Mouse (Mus musculus) bone marrow macrophage, adult 2 months (primary cell): ENCODE measurements around the gene Gm10203.

ENCODE experiments used
- CTCF ChIP-seq: IDR thresholded peaks from 2 replicates; pipeline ENCODE4 v1.5.1; 2012; ENCODE audit warnings: low read depth, mild to moderate bottlenecking, low read length, moderate library complexity
- POLR2A ChIP-seq: IDR thresholded peaks from 2 replicates; pipeline ENCODE4 v1.6.1; 2012; ENCODE audit warnings: mild to moderate bottlenecking, low read depth, low read length, borderline replicate concordance

- TF ChIP-seq CTCF, result no peak
- TF ChIP-seq POLR2A, result no peak
These were observed 32.7 kb upstream of the Gm10203 start for GRCm38 (mm10) chr6:149097276-149097675.
